Mouse (Mus musculus) frontal cortex, adult 2 months (tissue): ENCODE measurements around the gene Ldhd. TPM values are rescaled to one million over a fixed set of nuclear protein-coding genes. Genes with fewer than 3 reads are reported as not detected.

Experiments
- polyA plus RNA-seq: library from polyadenylated mRNA; depleted of rRNA; stranded (reverse); fragments of >200 nt; gene quantifications from 2 replicates; pipeline ENCODE4 v1.2.3, GENCODE M21; 2012; rRNA removed

Gene Ldhd
- polyA plus RNA-seq, 1 experiment: 18.2 TPM

Other genes starting within 250 kb of the Ldhd start
- 25.6 and 28.7 TPM in 2 replicates for gene Fa2h, start 236.6 kb downstream of the Ldhd start, polyA plus RNA-seq
- gene Wdr59, start 108.3 kb downstream of the Ldhd start, polyA plus RNA-seq: 14.8 and 17.2 TPM in 2 replicates
- gene Znrf1, start 94.3 kb downstream of the Ldhd start, polyA plus RNA-seq: 157 and 162 TPM in 2 replicates
- gene Zfp1, start 13.0 kb upstream of the Ldhd start, polyA plus RNA-seq: 27.0 and 30.3 TPM in 2 replicates
- gene Ctrb1, start 60.6 kb upstream of the Ldhd start, polyA plus RNA-seq: 0.24 and 0.25 TPM in 2 replicates
- gene Bcar1, start 113.4 kb upstream of the Ldhd start, polyA plus RNA-seq: 42.1 and 44.2 TPM in 2 replicates
- 101 and 111 TPM in 2 replicates for gene Cfdp1, start 223.9 kb upstream of the Ldhd start, polyA plus RNA-seq
- gene Tmem170, start 246.4 kb upstream of the Ldhd start, polyA plus RNA-seq: 3.8 TPM in 2 replicates